ENCODE assay signal across 19 mouse cellular contexts in genomic region chr4:82876656-82877055, GRCm38 (mm10). TPM values are rescaled to one million over a fixed set of nuclear protein-coding genes. Genes with fewer than 3 reads are reported as not detected.
"Had no signal": no experiment of that assay in that cellular context is flagged by ENCODE, and none has a peak within 500 bp of the region (broad histone marks: within the 10 kb centered on the region; RNA-seq: fewer than 3 reads in every experiment).

No protein-coding gene starts in this region.

- ATAC-seq: hindbrain, postnatal 0 days; intestine, embryonic 16.5 days; liver, embryonic 12.5 days had no signal

- DNase-seq: gastrocnemius, postnatal 10 days; gastrocnemius, postnatal 25 days; heart, adult 2 months; heart, postnatal 14 days; heart, postnatal 36 days; kidney, adult 11 months; kidney, adult 8-10 months; kidney, postnatal 10 days; kidney, postnatal 25 days; kidney, postnatal 4 days; left cerebral cortex, postnatal 4 days had no signal

RNA-seq across cellular contexts. Expression of gene Cer1, which starts 8.3 kb away (rescaled TPM):
- total RNA-seq: gastrocnemius, adult 18-20 months; gastrocnemius, postnatal 10 days; gastrocnemius, postnatal 25 days; heart, adult 2 months; heart, postnatal 14 days; heart, postnatal 36 days; hematopoietic stem cell, adult 5-6 weeks; hindbrain, postnatal 0 days; layer of hippocampus, adult 2 months; layer of hippocampus, postnatal 25 days; liver, adult 2 months had no signal
